Mouse (Mus musculus): ENCODE data around the gene Nacc2.

Nacc2 gene

GRCm38 (mm10) chr2:26056226-26056625, 66.8 kb downstream of the Nacc2 start:
- DNase-seq (ENCODE audit: low read depth, low spot score) = no peak

DNA sequence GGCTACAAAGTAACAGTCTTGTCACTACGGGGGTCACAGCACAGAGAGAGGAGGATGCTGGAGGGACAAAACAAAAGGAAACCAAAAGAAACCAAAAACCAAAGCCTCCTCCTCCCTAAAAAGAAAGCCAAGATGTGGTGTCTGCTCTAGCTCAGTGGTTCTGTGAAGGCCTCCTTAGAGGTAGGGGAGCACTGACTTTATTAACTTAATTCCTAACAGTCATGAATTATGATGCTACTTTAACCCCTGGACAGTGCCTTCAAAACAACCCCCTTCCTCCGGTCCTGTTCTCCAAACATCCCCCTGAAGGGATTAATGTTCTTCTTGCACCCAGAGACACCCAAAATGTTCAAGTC, 67.3 kb downstream of the Nacc2 start:
- no peak for DNase-seq (ENCODE audit: low read depth, low spot score)

DNA sequence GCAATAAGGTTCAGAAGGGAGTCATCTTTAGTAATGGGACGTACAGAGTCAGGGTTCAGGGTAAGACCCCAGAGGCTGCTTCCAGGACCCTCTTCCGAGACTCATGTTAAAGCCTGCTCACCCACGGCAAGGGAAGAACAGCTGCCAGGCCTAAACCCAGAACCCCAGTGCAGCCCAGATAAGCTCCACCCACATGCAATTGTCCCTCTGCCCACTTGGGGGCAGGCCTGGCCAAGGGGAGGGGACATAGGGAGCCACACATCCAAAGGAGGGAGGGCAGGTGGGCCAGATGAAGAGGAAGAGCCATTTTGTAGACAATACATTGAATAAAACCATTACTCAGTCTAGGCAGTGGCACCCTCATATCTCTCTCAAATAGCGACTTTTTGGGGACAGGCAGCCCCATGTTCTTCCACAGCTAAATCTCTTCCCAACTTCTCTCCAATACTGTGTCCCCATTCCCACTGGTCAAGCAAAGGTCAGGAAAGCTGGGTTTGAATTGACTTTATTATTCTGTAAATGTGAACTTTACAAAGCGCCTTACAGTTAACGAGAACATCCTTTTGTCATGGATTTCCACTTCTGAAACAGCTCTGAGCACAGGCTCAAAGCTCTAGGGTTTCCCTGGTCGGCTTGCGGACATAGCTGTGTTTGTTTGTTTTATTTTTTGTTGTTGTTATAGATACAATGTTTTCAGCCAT, 67.8 kb downstream of the Nacc2 start:
- DNase-seq (ENCODE audit: low read depth, low spot score) = peak; percentile 80

DNA sequence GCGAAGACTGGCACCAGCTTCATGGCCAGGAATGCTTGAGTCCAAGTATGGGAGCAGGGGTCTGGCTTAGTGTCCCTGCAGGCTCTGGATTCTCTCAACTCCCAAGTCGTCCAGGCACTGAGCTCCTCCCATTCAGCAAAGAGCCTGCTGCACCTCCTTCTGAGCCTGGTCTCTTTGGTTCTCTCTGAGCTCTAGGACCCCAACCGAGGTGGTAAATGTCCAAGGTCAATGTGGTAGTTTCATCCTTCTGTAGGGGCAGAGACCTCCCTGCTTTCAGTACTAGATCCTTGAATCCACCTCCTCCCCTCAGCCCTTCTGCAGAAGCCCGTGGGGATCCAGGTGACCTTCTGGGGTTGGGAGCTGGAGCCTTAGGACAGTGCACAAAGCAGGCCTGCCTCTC, 70.2 kb downstream of the Nacc2 start:
- DNase-seq (ENCODE audit: low read depth, low spot score) = no peak

GRCm38 (mm10) chr2:26048816-26049215, 74.2 kb downstream of the Nacc2 start:
- DNase-seq (ENCODE audit: low read depth, low spot score) = no peak

- no peak for DNase-seq (ENCODE audit: low read depth, low spot score)
Observed at GRCm38 (mm10) chr2:26044216-26044615, 78.8 kb downstream of the Nacc2 start.

DNA sequence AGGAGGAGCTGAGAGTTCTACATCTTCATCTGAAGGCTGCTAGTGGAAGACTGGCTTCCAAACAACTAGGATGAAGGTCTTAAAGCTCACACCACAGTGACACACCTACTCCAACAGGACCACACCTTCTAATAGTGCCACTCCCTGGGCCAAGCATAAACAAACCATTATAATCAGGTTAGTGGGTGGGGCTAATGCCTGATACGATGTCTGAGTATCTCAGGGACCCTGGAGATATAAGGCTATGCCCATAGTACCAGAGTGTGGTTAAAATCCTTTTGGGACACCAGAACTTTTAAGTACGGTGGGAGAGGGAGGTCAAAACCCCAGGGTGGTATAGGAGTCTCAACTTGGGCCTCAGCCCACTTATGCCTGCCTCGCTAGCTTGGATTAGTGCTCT, 80.4 kb downstream of the Nacc2 start:
- no peak for DNase-seq (ENCODE audit: low read depth, low spot score)

GRCm38 (mm10) chr2:26041163-26041810, 81.7 kb downstream of the Nacc2 start:
- no peak for DNase-seq (ENCODE audit: low read depth, low spot score)

- no peak for DNase-seq (ENCODE audit: low read depth, low spot score)
Observed at GRCm38 (mm10) chr2:26039951-26040350, 83.1 kb downstream of the Nacc2 start.

- no peak for DNase-seq (ENCODE audit: low read depth, low spot score)
Observed at GRCm38 (mm10) chr2:26037386-26037785, 85.6 kb downstream of the Nacc2 start.

GRCm38 (mm10) chr2:26034344-26035050, 88.5 kb downstream of the Nacc2 start:
- no peak for DNase-seq (ENCODE audit: low read depth, low spot score)

GRCm38 (mm10) chr2:26030288-26030687, 92.7 kb downstream of the Nacc2 start:
- no peak for DNase-seq (ENCODE audit: low read depth, low spot score)

- peak; percentile 56 for DNase-seq (ENCODE audit: low read depth, low spot score)
Observed at GRCm38 (mm10) chr2:26024138-26025075, 98.6 kb downstream of the Nacc2 start.

- no peak for DNase-seq (ENCODE audit: low read depth, low spot score)
Observed at GRCm38 (mm10) chr2:26022626-26023025, 100.4 kb downstream of the Nacc2 start.

DNA sequence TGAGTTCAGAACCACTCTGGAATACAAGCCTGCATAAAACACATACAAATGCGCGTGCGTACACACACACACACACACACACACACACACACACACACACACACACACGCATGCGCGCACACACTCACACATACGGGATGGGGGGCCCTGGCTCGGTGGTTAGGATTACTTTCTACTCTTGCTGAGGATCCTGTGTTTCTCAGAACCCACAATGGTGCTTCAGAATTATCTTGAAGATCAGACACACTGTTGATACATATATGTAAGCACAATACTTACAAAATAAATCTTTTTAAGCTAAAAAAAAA, 100.8 kb downstream of the Nacc2 start:
- DNase-seq (ENCODE audit: low read depth, low spot score) = no peak

DNA sequence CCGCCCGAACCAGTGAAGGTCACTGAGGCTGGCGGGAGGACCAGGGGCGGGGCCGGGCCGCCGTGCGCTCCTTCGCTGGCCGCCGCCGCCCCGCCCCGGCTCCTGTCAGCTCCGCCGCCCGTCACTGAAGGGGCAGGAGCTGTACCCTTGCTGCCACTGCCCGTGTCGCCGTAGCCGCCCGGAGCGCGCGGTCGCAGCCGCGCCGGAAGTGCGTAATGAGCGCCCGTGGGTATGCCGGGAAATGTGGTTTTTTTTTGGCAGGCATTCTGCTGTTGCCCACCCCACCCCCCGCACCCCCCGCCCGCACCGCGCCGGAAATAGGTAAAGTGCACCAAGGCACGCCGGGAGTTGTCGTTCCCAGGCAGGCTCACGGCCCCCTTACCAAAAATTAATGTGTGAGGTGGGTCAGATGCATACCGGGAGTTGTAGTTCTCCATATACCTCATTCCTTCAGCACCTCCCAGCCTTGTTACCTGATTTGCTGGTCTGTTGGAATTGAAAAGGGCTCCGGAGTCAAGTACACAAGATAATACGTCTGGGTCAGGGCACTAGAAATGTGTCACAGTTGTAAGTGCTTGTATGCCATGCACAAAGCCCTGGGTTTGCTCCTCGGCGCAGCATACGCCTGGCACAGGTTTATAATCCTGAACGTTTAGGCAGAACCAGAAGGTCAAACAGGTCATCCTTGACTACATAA, 101.3 kb downstream of the Nacc2 start, which contains the start of gene Ubac1:
Gene Ubac1, minus strand, starts transcription at position 187 of the 697 bp plus-strand sequence.
- DNase-seq (ENCODE audit: low read depth, low spot score) = peak; percentile 95

DNA sequence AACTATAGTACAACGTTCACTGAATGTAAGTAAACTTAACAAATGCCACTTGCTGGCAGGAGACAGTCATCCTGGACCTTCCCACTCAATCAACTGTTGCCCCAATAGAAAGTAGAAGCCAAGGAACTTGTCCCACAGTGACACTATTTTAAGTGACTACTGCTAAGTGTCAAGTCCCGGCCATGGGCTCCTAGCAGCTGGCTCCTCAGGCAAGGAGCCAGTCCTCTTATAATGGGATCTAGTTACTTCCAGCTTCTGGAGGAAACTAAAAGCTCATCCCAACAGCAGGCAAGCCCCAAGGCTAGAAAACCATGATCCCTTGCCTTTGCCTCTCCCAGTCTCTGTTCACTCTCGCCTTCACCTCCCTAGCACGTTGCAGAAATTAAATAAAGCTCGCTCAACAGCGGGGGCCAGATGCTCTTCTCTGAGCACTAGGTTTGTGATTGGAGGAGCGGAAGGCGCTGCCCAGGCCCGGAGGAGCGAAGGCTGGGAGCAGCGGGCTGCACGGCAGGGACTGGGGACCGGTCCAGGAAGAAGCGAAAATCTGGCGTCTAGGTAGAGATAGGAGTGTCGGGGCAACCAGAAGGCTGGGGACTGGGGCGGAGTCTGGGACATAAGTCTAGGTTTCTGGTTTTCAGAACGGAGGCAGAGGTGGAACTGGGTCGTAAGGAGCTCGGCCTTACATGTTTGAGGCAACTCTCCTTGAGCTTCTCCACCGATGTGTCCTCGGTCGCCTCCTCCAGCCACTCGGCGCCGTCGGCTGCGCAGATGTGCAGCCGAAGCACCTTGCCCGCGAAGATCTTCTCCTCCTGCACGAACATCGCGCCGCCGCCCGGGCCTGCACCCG, 102.1 kb downstream of the Nacc2 start:
- no peak for DNase-seq (ENCODE audit: low read depth, low spot score)

DNA sequence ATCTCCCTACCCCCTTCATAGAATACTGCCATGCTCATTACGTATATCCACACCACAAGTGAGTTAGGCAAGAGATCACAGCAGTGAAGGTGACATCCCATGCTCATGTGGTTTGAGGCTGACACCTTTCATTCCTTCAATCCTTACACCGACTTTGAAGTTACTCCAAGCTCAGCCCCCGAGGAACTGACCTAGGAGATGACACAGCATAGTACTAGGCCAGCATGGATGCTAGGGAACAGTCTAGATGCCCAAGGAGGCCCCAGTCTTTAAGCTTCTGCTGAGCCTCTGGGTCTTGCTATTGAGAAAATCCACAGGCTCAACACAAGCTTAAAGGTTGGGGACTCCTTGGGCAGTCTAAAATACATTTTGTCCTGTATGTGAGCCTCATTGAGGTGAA, 103.1 kb downstream of the Nacc2 start:
- no peak for DNase-seq (ENCODE audit: low read depth, low spot score)

- peak; percentile 46 for DNase-seq (ENCODE audit: low read depth, low spot score)
Observed at GRCm38 (mm10) chr2:26017326-26017725, 105.7 kb downstream of the Nacc2 start.

DNA sequence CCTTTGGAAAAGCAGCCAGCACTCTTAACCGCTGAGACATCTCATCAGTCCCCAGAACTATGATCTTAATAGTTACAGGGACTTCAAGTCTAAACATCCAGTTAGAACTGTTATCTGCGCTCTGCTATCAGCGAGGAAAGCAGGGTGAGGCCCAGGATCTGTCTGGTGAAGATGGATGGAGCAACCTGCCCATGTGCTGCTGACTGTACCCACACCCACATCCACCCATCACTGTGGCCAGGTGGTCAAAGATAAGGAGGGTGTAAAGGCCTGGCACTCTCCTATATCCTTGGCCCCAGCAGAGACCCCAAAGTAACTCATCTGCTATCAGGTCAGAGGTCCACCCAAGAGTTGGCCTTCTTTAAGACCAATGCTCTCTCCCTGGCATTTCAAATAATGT, 109.3 kb downstream of the Nacc2 start:
- no peak for DNase-seq (ENCODE audit: low read depth, low spot score)
